Mouse (Mus musculus): ENCODE measurements around the gene E2f2. TPM values are rescaled to one million over a fixed set of nuclear protein-coding genes. Genes with fewer than 3 reads are reported as not detected.

E2f2 gene
- total RNA-seq (2021) = 10 to 100 TPM in 1 of 2 experiments, 1 to 10 TPM in 1; 6.9 to 11.0 TPM
- long read RNA-seq, experiment 1, full-length matches to known transcripts = 6 of 12 reads
- long read RNA-seq, experiment 1, partial matches to known transcripts = 4 of 12 reads
- long read RNA-seq, experiment 1, other reads (novel, unspliced or antisense) = 2 of 12 reads
- long read RNA-seq, experiment 2, full-length matches to known transcripts = 2 of 6 reads
- long read RNA-seq, experiment 2, partial matches to known transcripts = 3 of 6 reads
- long read RNA-seq, experiment 2, other reads (novel, unspliced or antisense) = 1 of 6 reads

DNA sequence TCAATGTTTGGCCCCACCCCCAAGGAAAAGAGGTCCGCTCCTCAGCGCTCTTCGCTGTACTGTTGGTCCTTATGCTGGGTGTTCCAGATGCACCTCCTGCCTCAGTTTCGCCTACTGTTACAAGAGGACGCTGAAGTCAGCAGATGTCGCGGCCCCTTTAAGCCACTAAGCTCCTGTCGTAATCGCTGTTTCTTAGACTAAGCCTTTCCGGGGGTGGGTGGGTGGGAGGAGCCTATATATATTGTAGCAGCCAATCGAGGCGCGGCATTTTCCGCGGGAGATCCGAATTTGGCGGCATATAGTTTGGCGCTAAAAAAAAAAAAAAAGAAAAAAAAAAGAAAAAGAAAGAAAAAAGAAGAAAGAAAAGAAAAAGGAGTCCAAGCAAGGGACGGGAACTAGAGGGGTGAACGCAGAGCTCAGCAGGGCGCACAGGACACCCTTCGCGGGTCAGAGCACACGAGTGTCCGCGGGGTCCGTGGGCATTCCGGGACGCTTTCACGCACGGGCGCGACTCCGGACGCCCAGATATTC lies at the start of gene E2f2:
Gene E2f2, plus strand, starts transcription at position 384 of the 531 bp plus-strand sequence.
- DNase-seq = peak; percentile 77

DNA sequence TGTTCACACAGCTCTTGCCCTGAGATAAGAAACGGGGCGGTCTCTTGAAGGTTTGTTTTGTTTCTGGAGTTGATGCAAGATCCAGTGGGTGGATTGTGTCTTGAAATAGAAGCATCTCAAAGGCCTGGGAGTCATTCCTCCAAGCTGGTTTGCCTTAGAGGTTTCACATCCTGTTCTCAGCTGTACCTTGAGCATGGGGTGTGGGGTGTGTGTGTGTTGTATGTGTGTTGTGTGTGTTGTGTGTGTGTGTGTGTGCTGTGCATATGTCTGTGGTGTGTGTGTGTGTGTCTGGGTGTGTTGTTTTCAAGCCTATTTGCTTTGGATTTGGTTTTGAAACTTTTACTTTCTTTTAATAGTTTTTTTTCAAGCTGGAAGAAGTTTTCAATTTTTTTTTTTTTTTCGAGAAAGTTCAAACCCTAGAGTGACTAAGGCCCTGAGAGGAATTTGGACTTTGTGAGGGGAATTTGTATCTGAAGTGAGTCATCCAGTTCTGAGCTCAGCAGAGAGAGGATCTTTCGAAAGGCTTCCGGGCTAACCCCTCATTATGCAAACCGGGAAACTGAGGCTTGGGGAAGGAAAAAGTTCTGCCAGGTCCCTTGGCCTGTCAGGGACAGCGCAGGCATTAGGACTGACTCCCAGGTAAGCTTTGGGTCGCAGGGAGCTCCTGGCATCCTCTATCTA lies 48.9 kb upstream of the E2f2 start:
- DNase-seq = no peak

DNA sequence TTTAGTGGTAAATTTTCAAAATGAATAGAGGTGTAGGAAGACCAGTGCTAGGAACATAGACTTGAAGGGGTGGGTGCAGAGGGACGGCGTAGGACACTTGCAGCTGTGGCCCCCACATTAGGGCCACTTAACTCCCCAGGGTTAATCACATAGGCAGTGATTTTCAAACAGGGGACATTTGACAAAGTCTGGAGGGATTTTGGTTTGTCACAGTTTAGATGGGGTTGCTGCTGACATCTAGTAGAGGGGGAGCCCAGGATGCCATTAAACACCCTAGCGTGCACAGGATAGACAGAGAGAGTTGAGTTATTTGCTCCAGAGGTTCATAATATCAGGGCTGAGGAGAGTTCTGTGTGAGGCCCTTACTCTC lies 48.4 kb upstream of the E2f2 start:
- no peak for DNase-seq

DNA sequence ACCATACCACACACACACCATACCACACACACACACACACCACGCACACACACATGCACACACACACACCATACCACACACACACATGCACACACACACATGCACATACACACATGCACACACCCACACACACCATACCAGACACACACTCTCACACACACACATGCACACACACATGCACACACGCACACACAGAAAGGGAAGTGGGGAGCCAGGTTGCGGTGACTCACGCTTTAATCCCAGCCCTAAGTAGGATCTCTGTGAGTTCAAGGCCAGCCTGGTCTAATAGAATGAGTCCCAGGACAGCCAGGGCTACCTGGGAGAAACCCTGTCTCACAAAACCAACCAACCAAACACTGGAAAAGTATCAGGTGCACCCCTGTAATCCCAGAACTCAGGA lies 47.6 kb upstream of the E2f2 start:
- DNase-seq = no peak

DNA sequence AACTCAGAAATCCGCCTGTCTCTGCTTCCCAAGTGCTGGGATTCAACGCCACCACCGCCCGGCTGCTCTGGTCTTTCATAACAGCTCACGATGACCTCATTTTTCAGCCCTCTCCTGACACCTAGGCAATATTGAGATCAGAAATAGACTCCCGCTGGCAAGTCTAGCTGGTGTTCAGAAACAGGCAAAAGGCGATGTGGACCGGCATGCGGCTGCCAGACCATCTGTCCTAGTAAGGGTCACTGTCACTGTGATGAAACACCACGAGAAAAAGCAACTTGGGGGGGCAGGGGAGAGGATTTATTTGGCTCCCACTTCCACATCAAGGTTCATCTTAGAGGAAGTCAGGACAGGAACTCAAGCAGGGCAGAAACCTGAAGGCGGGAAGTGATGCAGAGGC lies 46.7 kb upstream of the E2f2 start:
- DNase-seq = no peak

DNA sequence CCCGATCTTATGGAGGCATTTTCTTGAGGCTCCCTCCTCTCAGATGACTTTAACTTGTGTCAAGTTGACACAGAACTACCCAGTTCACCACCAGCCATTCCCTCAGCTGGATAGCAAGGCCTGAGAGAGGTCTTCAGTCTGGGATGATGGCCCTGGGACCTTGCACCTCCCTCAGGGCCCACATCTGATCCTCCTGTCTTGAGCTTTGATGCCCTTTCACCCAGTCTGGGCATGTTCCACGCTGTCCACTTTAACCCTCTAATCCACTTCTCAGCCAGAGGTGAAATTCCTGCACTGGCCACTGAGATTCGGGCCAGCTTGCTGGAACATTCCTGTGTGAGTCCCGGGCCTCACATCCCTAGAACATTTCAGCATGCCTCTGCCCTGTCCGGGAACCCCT lies 46.2 kb upstream of the E2f2 start:
- DNase-seq = no peak

DNA sequence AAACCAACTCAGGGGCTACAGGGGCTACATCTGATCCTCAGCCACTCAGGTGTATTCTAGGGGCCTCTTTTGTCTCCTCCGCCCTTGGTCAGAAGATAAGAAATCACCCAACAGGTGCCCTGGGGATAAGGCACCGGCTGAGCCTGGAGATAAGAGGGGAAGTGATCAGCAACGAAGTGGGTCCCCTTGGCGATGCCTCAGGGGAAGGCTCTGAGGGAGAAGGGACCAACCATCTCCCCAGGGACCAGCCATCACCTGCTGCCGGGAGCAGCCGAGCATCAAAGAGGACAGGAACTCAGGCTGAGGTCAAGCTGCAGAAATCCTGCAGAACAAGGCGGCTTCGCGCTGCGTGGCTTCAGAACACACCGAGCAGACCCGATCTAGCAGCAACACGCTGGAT lies 44.5 kb upstream of the E2f2 start:
- no peak for DNase-seq

DNA sequence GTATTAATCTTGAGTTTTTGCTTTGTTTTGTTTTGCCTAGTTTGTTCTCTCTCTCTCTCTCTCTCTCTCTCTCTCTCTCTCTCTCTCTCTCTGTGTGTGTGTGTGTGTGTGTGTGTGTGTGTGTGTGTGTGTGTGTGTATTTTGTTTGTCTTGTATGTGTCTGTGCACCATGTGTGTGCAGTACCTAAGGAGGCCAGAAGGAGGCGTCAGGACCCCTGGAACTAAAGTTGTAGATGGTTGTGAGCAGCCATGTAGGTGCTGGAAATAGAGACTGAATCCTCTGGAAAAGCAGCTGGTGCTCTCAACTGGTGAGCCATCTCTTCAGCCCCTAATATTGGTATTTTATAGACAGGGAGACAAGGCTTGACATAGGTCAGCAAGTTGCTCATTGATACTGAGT lies 42.4 kb upstream of the E2f2 start:
- no peak for DNase-seq

DNA sequence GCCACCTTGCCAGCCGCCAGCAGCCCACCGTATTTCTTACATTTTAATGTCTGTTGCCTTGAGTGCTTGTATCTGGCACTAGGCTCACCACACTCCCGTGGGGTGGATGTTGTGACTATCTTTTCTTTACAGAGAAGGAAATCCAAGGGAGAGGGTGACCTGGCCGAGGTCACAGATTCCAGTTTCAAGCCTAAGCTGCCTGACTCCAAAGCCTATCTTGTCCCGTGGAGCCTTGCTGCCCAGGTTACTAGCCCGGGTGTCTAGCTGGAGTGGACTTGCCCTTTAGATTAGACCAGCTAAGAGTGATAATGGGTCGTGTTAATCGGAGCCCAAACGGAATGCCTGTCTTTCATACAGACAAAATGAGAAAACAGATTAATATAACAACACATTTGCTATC lies 38.4 kb upstream of the E2f2 start:
- no peak for DNase-seq

DNA sequence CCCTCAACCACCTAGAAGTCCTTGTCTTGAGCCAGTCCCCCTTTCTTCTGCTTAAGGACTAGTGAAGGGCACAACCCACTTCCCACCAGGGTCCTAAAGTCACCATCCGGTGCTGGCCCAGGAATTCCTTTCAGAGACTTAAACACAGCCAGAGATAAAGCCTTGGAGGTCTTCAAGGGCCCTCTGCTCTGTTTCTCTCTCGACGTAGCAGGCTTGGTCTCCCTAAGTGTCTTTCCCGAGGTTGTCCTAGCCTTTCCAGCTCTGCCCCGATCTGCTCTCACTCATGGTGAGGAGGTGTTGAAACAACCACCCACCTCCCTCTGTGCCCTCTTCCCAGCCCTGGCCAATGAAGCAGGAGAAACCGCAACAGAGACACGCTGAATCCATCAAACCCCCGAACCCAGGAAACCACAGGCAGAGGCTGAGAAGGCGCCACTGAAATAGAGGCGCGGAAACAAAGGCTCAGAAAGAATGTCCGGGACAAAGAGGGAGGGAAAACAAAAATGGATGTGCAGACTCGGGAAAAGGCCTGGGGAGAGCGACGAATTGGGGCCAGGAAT lies 37.7 kb upstream of the E2f2 start:
- DNase-seq = no peak

DNA sequence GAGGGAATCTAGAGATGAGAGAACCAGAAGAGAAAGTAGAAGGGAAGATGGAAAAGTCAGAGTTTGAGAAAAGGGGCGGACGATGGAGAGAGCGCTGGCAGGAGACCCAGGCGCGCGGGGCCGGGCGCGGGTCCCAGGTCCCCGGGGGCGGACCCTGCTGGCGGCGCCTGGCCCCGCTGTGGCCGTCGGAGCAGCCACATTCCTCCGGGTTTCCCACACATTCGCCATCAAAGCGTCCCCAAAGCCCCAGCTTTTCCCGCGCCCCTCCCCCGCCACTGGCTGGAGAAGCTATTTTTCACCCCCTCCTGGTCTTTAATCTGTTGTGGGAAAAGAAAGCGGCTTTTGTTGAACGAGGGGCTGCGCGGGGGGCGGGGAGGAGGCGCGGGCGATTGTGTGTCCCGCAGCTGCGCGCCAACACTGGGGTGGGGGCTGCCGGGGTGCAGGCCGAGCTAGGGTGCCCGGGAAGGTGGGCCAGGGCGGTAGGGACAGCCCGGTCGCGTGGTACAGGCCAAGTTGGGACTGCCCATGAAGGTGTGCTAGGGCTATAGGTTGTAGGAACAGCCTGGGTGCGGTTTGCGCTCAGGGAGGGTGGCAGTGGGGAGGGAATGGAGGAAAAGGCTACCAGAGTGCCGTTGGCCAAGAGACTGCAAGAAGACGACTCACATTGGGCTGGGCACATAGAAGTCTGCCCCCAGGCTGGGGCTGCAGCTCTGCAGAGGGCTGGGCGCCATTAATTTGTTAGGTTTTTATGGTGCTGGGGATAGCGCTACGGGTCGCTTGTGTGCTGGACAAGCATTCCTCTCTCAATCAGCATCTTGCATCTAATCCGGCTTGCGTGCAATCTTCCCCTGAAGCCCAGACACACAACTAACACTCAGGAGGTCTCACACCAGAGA lies 37.0 kb upstream of the E2f2 start:
- DNase-seq = peak; percentile 70

DNA sequence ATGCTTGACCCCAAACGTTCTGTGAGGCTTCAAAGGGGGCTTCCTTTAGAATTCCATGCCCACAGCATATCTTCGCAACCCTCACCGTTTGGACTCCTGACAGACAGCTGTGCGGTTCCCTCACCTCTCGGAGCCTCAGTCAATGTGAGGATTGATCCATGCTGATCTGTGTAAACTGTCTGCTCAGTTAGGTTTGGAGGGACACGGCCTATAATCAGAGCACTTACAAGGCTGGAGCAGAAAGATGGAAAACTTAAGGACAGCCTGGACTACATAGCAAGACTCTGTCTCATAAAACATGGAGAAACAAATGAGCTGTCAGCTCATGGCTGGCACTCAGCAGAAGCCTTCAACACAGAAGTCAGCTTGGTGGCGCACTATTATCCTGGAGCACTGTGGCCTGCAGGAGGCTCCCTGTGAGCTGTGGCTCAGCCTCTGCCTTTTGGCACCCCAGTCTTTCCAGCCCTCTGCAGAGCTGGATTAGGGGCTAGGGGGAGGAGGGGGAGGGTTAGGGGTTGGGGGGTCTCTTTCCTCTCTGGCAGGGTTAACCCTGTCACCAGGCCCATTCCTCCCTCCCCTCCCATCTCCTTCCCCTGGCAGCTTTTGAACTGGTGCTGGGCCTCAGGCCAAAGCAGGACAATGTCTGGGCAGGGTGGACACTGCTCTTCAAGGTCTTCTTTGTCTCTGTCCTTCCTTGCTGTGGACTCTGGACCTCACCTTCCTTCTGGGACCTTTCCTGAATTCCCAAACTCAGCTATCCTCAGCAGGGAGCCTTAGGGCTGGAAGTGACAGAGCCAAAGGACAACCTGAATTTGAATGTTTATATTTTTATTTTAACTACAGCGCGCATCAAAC lies 36.1 kb upstream of the E2f2 start:
- no peak for DNase-seq

DNA sequence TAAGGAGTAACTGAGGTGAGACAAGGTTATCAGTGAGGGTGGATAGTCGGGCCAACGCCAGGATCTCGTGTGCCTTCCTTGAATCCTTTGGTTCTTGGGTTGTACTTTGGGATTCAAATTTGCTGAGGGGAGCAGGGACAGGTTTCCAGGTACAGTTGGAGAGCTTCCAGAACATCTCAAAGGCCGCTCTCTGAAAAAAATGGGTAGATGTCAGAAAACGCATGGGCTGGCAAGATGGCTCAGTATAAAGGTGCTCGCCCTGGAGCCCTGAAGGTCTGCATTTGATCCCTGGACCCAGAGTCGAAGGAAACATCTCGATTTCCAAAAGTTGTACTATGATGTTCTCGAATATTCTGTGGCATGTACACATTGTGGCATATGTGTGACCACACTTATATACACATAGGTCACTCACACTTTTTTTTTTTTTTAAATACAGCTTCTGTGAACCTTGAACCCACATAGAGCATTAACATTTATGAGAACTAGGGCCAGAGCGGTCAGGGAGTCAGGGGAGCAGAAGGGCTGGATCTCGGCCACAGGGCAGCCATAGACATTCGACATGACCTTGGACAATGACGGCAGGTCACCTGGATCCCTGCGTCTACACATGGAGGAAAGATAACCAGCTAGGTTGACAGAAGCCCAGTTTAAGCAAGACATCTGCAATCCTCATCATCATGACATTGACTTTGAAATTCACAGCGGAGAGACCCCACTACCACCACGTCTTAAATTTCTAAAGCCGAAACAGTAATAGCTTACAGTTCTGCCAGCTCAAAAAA lies 32.7 kb upstream of the E2f2 start:
- no peak for DNase-seq

DNA sequence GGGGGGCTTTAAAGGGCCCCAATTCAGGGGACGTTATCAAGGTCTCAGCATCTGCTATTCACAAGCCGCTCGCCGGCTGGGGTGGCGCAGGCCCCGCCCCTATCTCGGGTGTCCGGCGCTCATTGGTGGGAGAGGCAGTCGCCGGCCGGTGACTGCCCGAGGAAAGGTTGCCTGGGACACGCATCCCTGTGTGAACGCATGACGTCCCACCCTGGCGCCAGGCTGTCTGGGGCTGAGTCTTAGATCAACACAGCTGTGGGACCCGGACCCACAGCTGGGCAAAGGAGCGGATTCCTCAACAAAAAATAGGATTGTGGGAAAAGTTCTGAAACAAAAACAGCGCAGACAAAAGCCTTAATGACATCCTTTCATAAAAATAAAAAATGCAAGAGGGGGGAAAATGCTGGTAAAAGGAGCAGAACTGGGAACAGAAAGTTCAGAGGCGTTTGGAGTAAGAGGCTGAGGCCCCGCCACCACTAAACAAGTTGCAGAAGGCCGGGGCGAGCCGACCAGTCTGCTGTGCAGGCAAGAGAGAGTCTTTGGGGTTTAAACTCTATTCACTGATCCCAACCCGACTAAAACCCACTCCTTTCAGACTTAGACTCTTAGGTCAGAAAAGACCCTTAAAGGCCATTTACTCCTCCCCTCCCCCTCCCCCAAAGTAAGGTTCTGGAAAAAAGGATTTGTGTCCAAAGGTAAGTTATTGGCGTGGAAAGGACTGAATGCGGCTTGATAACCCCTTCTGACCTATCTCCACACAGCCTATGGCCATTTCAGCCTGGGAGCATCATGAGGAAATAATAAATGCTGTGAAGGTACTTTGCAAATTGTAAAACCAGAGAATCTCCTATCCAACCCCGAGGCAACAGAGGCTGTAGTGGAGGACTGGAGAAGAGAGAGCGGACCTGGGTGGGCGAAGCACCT lies 31.6 kb upstream of the E2f2 start:
- peak; percentile 93 for DNase-seq

DNA sequence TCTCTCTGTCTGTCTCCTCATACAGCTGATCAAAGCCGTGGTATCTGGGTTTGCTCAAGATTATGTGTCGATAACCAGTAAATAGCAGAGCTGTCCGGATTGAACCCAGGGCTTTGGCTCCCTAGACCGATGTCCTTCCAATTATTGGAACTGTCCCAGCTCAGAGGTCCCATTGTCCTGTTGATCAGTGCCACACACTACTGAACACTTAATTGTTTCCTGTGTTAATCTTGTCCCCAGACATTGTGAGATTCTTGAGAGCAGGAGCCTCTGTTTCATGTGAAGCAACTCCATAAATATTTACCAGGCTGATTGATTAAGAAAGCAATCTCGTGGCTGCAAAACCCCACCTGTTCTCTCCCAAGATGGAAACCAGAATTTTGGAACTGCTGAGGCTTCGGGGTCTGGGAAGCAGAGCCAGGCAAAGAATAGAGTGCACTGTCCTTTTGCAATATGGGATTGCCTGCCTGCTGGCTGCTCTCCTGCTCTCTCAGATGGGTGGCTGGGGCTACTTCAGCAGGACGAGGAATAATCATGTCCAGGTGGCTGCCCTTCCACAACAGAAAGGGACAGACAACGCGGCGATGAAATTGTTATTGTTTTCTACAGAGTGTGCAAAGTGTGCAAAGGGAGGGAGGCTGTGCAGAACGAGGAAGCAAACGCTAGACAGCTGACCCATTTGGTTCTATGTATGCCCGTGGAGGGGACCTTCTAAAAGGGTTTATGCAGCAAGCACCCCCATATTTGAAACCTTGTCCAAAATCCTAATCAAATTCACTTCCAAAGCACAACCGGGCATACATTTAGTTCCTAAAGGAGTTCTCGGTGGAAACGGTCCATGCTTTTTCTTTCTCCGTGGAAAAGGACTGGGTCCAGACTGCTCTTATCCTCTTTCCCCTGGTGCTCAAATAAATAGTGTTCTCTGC lies 29.7 kb upstream of the E2f2 start:
- DNase-seq = no peak

DNA sequence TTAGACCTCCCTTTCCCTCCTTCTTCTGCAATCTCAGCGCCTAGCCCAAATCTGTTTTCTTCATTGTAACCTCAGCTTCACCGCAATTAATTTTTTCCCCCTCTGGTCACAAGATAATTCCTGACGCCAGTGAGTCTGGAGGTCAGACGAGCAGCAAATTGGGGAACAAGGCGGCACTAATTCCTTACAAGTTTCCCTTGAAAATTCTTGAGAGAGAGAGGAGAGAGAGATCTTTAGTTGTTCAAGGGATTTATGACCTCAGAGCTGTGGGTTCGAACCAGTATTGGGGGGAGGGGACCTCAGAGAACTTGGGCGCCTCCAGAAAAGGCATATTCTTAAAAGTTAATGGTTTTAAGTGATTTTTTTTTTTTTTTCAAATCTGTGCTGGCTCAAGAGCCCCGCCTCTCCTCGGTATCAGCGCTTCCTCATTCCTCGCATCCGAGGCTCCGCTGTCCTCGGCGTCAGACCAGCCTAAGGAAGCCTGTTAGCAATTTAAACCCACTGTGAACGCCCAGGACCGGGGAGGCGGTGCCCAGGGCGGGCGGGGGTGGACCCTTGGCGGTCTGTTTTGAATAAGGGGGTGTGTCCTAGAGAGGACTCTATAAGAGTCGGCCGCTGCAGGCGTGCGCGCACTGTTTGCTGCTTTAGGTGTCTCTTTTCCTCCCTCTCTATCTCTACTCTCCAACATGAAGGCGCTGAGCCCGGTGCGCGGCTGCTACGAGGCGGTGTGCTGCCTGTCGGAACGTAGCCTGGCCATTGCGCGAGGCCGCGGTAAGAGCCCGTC lies 28.8 kb upstream of the E2f2 start, which contains the start of gene Id3:
Gene Id3, plus strand, starts transcription at position 305 of the 784 bp plus-strand sequence.
- peak; percentile 92 for DNase-seq

DNA sequence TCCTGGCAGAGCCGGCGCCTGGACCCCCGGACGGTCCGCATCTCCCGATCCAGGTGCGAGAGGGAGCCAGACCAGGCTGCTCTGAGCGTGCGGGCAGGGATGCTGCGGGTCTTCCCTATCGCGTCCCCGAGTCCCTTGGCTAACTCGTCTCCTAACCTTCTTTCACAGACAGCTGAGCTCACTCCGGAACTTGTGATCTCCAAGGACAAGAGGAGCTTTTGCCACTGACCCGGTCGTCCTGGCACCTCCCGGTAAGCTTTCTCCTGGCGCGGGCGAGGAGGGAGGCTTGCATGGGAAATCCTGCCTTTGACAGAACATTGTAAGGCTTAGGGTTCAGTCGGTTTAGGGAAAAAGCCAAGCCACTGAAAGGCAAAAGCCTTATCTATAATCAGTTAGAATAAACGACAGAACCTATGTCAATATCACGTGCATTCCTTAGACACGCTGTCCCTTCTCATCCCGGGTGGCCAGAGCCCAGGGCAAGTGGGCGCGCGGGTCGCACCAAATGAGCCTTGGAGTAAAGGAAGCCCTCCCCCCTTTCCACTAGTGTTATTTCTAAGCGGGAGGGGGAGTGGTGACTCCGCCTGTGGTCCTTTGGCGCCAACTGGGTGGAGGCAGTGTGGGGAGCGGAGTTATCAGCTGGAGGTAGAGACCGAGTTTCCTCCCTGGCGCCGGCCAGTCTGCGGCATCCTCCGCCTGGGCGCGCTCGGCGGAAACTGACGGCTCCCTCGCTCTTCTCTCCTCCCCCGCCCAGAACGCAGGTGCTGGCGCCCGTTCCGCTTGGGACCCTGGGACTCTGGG lies 27.9 kb upstream of the E2f2 start:
- DNase-seq = peak; percentile 69

All from gastrocnemius, postnatal 10 days (tissue).